Mouse (Mus musculus) CH12.LX (cell line): ENCODE data around the gene C1rl. TPM values are rescaled to one million over a fixed set of nuclear protein-coding genes. Genes with fewer than 3 reads are reported as not detected.

Experiments used
- DNase-seq: peaks from one replicate; pipeline ENCODE4 v3.0.0-alpha.2; 2013; ENCODE audit errors: extremely low read depth
- H3K27ac ChIP-seq: 2 replicates; pipeline ENCODE4 v1.5.1; 2012; ENCODE audit warnings: low read depth, mild to moderate bottlenecking, control low read depth, moderate library complexity; ENCODE audit not compliant: insufficient read depth
- H3K27me3 ChIP-seq: replicated peaks from 2 replicates; pipeline ENCODE3; 2012; ENCODE audit warnings: inconsistent platforms
- H3K36me3 ChIP-seq, 2 experiments: replicated peaks in 1 of 2; 2 replicates each; pipeline versions ENCODE3 to v1.6.1; 2012; ENCODE audit warnings: inconsistent platforms in 1 of 2, low read length in 1 of 2, mild to moderate bottlenecking in 1 of 2, mixed read lengths in 1 of 2, moderate library complexity in 1 of 2; ENCODE audit not compliant: control insufficient read depth in 1 of 2, insufficient read depth in 1 of 2
- H3K4me1 ChIP-seq, 2 experiments: 2 replicates each; pipeline ENCODE4 v1.6.1; 2012; ENCODE audit warnings: inconsistent platforms in 1 of 2, moderate library complexity in 1 of 2; ENCODE audit not compliant: insufficient read depth in 2 of 2, control insufficient read depth in 1 of 2
- H3K4me2 ChIP-seq: 2 replicates; pipeline ENCODE4 v1.6.1; 2012; ENCODE audit warnings: low read depth, mild to moderate bottlenecking, control low read depth; ENCODE audit not compliant: poor library complexity, insufficient read depth, severe bottlenecking
- H3K4me3 ChIP-seq, 3 experiments: fragments of 150-350 bp in 1 of 3; sonication (generic) in 1 of 3; replicated peaks in 1 of 3; 2 replicates each; pipeline versions ENCODE3 to v1.5.1; 2011 to 2012; ENCODE audit warnings: low read depth in 2 of 3, low read length in 2 of 3, mild to moderate bottlenecking in 2 of 3, moderate library complexity in 2 of 3, control low read depth in 1 of 3, improper control_type of control experiment in 1 of 3, inconsistent platforms in 1 of 3, mixed read lengths in 1 of 3; ENCODE audit not compliant: poor library complexity in 1 of 3
- H3K79me2 ChIP-seq: replicated peaks from 2 replicates; pipeline ENCODE4 v1.6.1; 2012; ENCODE audit warnings: mild to moderate bottlenecking, moderate library complexity; ENCODE audit not compliant: control insufficient read depth, poor library complexity, insufficient read depth, severe bottlenecking; ENCODE audit errors: extremely low read depth
- H3K9ac ChIP-seq: 2 replicates; pipeline ENCODE4 v1.6.1; 2012; ENCODE audit warnings: low read depth, mild to moderate bottlenecking, control low read depth, moderate library complexity; ENCODE audit not compliant: insufficient read depth
- H3K9me3 ChIP-seq: replicated peaks from 2 replicates; pipeline ENCODE3; 2012; ENCODE audit warnings: low read length, inconsistent platforms, mixed read lengths
- BHLHE40 ChIP-seq: IDR thresholded peaks from 2 replicates; pipeline ENCODE4 v1.6.1; 2011; ENCODE audit warnings: mild to moderate bottlenecking, low read depth, low read length, improper control_type of control experiment
- CHD1 ChIP-seq: IDR thresholded peaks from 2 replicates; pipeline ENCODE4 v1.6.1; 2012; ENCODE audit warnings: low read depth, low read length, improper control_type of control experiment, inconsistent platforms
- CHD2 ChIP-seq: IDR thresholded peaks from 2 replicates; pipeline ENCODE4 v1.6.1; 2011; ENCODE audit warnings: low read length, improper control_type of control experiment
- ETS1 ChIP-seq: conservative IDR thresholded peaks from 2 replicates; pipeline ENCODE4 v1.6.1; 2012; ENCODE audit warnings: low read depth, mild to moderate bottlenecking, inconsistent platforms, low read length, improper control_type of control experiment, moderate library complexity
- IRF4 ChIP-seq: IDR thresholded peaks from 2 replicates; pipeline ENCODE4 v1.6.1; 2014; ENCODE audit warnings: low read depth, mild to moderate bottlenecking, inconsistent platforms, low read length, improper control_type of control experiment
- KAT2A ChIP-seq: IDR thresholded peaks from 2 replicates; pipeline ENCODE4 v1.6.1; 2012; ENCODE audit warnings: low read length, improper control_type of control experiment, inconsistent platforms; ENCODE audit not compliant: insufficient replicate concordance
- MAFK ChIP-seq: IDR thresholded peaks from 2 replicates; pipeline ENCODE4 v1.6.1; 2011; ENCODE audit warnings: low read length, improper control_type of control experiment; ENCODE audit not compliant: insufficient replicate concordance
- MAX ChIP-seq: IDR thresholded peaks from 2 replicates; pipeline ENCODE4 v1.6.1; 2011; ENCODE audit warnings: low read length, improper control_type of control experiment
- MYC ChIP-seq: IDR thresholded peaks from 2 replicates; pipeline ENCODE4 v1.6.1; 2011; ENCODE audit warnings: low read depth, mild to moderate bottlenecking, improper control_type of control experiment, low read length
- PAX5 ChIP-seq: IDR thresholded peaks from 2 replicates; pipeline ENCODE4 v1.6.1; 2012; ENCODE audit warnings: low read length, inconsistent platforms, mixed read lengths
- POLR2AphosphoS2 ChIP-seq: IDR thresholded peaks from 2 replicates; pipeline ENCODE4 v1.6.1; 2011; ENCODE audit warnings: low read depth, low read length, improper control_type of control experiment
- RAD21 ChIP-seq: IDR thresholded peaks from 2 replicates; pipeline ENCODE4 v1.6.1; 2011; ENCODE audit warnings: low read depth, mild to moderate bottlenecking, low read length, improper control_type of control experiment, moderate library complexity
- RCOR1 ChIP-seq: conservative IDR thresholded peaks from 2 replicates; pipeline ENCODE4 v1.6.1; 2012; ENCODE audit warnings: low read depth, mild to moderate bottlenecking, inconsistent platforms, low read length, improper control_type of control experiment
- TBP ChIP-seq: conservative IDR thresholded peaks from 2 replicates; pipeline ENCODE4 v1.6.1; 2011; ENCODE audit warnings: low read depth, low read length, improper control_type of control experiment
- UBTF ChIP-seq: IDR thresholded peaks from 2 replicates; pipeline ENCODE4 v1.6.1; 2012; ENCODE audit warnings: low read depth, mild to moderate bottlenecking, inconsistent platforms, low read length, improper control_type of control experiment, moderate library complexity
- ZC3H11A ChIP-seq: IDR thresholded peaks from 2 replicates; pipeline ENCODE4 v1.6.1; 2012; ENCODE audit warnings: low read depth, mild to moderate bottlenecking, inconsistent platforms, low read length, improper control_type of control experiment
- dilution Hi-C: fragments of 300-500 bp; cut with MboI; formaldehyde crosslinking; loops from 2 replicates; pipeline ENCODE4 v1.14.3; 2020; ENCODE audit warnings: low sequenced_read_pairs; ENCODE audit not compliant: extremely low pct_unique_long_range_greater_than_20kb, extremely low pct_ligation_motif_present
- in situ Hi-C: fragments of 300-500 bp; cut with MboI; formaldehyde crosslinking; loops from 3 replicates; pipeline ENCODE4 v1.14.3; 2019; ENCODE audit warnings: low sequenced_read_pairs, low pct_ligation_motif_present, low pct_unique_long_range_greater_than_20kb, mixed read lengths
- polyA plus RNA-seq: library from polyadenylated mRNA; unstranded; fragments of >175 nt; gene quantifications from 2 replicates; pipeline ENCODE4 v1.2.1, GENCODE M21; 2012; ENCODE audit warnings: low read depth; ENCODE audit not compliant: insufficient read length
- total RNA-seq, 2 experiments: library from RNA; depleted of rRNA; stranded (reverse); fragments of 300-350 nt in 1 of 2; fragments of >200 nt in 1 of 2; gene quantifications; 2 replicates each; pipeline ENCODE4 v1.2.3; 2012 to 2014

Gene C1rl
- total and polyA plus RNA-seq, 3 experiments = 0.59 to 2.4 (median 1.2) TPM

GRCm38 (mm10) chr6:124446024-124446423, 46.9 kb upstream of the C1rl start:
- H3K9me3 ChIP-seq = no peaks in the 10 kb centered on the region
- no peak overlapping the region for H3K4me3 ChIP-seq
- DNase-seq = no peak
- no peaks in the 10 kb centered on the region for H3K27me3 ChIP-seq
- H3K36me3 ChIP-seq = peaks cover 0 to 49% of the 10 kb centered on the region in 2 experiments
- H3K4me2 ChIP-seq = no peak overlapping the region
- H3K4me1 ChIP-seq = peaks cover 0 to 33% of the 10 kb centered on the region in 2 experiments; a peak in 2 of 4 replicates
- TF ChIP-seq CHD1 (no peak), BHLHE40 (no peak), TBP (no peak), CHD2 (no peak), ETS1 (no peak), MAFK (no peak), RCOR1 (no peak), RAD21 (no peak), PAX5 (no peak), MAX (no peak)
- dilution Hi-C loops = no loop called here
- H3K9ac ChIP-seq = no peak overlapping the region
- H3K79me2 ChIP-seq = no peaks in the 10 kb centered on the region
- in situ Hi-C loops = no loop called here
- H3K27ac ChIP-seq = no peak overlapping the region

DNA sequence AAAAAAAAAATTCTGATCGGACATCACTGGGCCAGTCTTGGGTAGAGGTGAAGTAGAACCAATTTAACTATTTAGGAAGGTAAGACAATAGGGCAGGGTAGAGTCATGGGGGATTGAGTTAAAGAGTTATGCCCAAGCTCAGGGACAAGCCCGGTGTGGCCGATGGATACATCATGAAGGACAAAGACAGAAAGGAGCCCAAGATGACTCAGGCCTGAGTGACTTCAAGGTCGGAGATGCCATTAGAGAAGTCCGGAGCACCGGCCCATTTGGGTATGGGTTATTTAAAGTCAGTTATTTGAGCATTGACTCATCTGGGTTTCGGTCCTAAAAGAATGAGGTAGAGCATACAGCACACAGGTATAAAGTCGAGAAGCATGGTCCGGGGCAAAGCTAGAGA, 46.5 kb upstream of the C1rl start:
- Histone ChIP-seq H3K9me3 (no peaks in the 10 kb centered on the region), H3K4me1 (peaks cover 0 to 36% of the 10 kb centered on the region in 2 experiments; a peak in 2 of 4 replicates), H3K79me2 (no peaks in the 10 kb centered on the region), H3K4me2 (no peak overlapping the region), H3K36me3 (peaks cover 0 to 44% of the 10 kb centered on the region in 2 experiments), H3K4me3 (no peak overlapping the region), H3K27ac (no peak overlapping the region), H3K9ac (no peak overlapping the region), H3K27me3 (no peaks in the 10 kb centered on the region)
- in situ Hi-C loops = no loop called here
- no peak for TF ChIP-seq KAT2A
- no peak for TF ChIP-seq ZC3H11A
- no peak for TF ChIP-seq MYC
- TF ChIP-seq IRF4 = no peak
- no peak for TF ChIP-seq UBTF
- TF ChIP-seq POLR2AphosphoS2 = no peak
- dilution Hi-C loops = no loop called here
- DNase-seq = no peak
